Mouse (Mus musculus) left cerebral cortex, postnatal 4 days (tissue): ENCODE measurements at regions not wholly inside any gene's neighbourhood (a gene's known extent, or its start where the extent isn't known, plus 50 kb on each side); places are given as distances from the start of the nearest gene placed in this dataset.

Experiments
- DNase-seq: peaks from one replicate; pipeline ENCODE4 v3.0.0-alpha.2; 2022
- intact Hi-C: fragments of 180-260 bp; cut with DNase I; formaldehyde crosslinking; loops from one replicate; pipeline ENCODE4 v1.15.1; 2025

DNA sequence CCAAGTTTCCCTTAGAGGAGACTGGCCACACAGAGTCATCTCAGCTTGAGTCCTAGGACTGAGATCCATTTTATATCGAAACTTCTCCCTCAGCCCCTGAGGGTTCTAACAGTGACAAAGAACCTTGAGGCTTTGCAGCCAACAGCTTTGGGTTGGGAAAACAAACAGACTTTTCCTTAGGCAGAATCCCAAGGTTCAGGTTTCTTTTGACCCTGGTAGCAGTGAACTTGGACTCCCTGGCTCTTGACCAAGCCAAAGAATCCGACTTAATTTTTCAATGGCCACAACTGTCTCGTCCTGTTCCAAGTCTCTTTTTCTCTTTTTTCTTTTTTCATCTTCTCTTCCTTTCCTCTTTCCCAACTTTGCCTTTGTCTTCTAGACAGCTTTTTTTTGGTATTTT is 60.9 kb upstream of the Serpine2 start:
- DNase-seq, result no peak

DNA sequence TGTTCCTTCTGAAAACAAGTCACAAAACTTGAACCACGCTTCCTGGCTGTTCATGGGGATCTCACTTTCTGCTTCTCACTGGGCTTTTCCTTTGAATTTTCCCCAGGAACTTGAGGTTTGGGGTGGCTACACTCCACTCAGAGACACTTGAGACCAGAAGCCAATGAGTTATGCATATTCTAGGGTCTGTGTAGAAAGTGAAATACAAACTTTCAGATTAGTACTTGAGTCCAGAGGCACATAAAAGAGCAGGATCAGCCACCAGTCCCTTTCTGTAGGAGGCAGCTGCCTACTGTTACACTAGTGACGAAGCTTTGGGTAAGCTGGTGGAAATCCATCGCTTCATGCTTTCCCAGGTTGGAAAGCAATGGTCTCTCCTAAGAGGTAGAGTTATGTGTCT is 60.4 kb upstream of the Serpine2 start:
- intact Hi-C loops, result no loop called here
- DNase-seq, result no peak

More for the DNA sequence above, 60.9 kb upstream of the Serpine2 start:
- intact Hi-C loops, result no loop called here

DNA sequence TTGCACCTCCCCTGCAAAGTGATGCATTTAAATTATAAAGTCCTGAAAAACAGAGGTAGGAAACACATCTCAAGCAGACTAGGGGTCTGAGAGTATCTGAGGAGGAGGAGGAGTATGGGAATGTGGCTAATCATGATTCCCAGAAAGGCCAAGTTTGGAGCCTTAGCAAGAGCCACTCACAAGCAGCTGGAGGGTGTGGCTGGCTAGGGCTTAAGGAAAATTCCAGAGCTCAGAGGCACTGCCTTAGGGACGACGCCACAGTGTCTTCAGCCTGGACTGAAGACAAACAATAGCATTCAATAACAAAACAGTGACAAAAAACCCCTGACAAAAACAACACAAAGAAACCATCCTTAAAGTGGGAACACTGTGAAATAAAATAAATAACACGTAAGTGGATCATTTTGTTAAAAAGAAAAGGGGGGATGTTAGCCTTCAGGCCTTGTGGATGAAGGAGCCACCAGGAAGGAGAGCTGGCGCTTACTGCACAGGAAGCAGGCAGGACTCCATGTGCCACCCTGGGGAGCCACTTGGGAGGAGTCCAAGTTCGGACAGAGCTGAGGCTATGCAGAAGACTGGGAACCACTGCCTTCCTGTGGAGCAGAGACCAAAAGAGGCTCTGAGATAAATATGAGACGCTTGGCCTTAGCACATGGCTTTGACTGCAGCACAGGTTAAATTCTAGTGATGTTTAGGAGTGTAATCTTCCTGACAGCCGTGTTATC is 56.6 kb upstream of the Serpine2 start:
- DNase-seq, result peak; percentile 19
- intact Hi-C loops, result no loop called here
